Comparison of ENCODE assay signal across 15 mouse cellular contexts in the genomic region with DNA sequence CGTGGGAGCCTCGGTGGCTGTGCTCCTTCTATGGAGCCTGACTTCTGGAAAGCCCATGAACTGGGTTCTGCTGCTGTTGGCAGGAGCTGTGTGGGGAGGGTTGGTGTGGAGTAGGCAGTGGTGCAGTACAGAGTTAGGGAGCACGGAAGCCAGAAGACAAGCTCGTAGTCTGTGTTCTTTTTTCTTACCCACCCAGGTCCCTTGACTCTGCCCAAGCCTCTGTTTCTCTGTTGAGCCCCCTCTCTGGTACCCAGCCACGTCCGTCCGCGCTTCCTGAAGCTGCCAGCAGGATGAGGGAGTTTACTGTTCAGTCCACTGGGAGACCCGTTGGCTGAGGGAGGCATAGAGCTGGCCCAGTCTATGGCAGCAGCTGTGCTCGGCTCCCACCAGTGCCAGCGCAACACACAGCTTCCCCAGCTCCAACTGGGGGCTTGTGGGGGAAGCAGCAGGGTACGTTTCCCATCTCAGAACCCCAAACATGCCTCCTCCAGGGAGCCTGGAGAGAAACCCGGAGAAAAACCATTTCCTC. TPM values are rescaled to one million over a fixed set of nuclear protein-coding genes. Genes with fewer than 3 reads are reported as not detected.
DNase-seq lines count a peak whose midpoint lies in the region; ATAC-seq lines count a peak whose summit lies in the region.
"Had no signal": no experiment of that assay in that cellular context is flagged by ENCODE, and none has a peak within 500 bp of the region (broad histone marks: within the 10 kb centered on the region; RNA-seq: fewer than 3 reads in every experiment).

No protein-coding gene starts in this region.

- no peaks in the 10 kb centered on the region for H3K9me3 ChIP-seq in hindbrain, embryonic 12.5 days (replicated peaks)
- H3K9me3 ChIP-seq in midbrain, embryonic 12.5 days = no peaks in the 10 kb centered on the region
- no peaks in the 10 kb centered on the region for H3K9me3 ChIP-seq in heart, embryonic 10.5 days

- intact Hi-C loops in heart, postnatal 36 days (cut with DNase I) = no loop called here

- no peak overlapping the region for H3K4me3 ChIP-seq in hindbrain, embryonic 12.5 days
- H3K4me3 ChIP-seq in midbrain, embryonic 12.5 days = no peak overlapping the region
- H3K4me3 ChIP-seq in heart, embryonic 10.5 days = no peak overlapping the region

- H3K27ac ChIP-seq in hindbrain, embryonic 12.5 days = peak overlapping the region; percentile 69
- H3K27ac ChIP-seq in midbrain, embryonic 12.5 days (replicated peaks) = peak overlapping the region; percentile 74
- H3K27ac ChIP-seq in heart, embryonic 10.5 days = no peak overlapping the region

- no peak overlapping the region; the same call in 1 of the 2 replicates for H3K9ac ChIP-seq in hindbrain, embryonic 12.5 days
- no peak overlapping the region for H3K9ac ChIP-seq in midbrain, embryonic 12.5 days (replicated peaks)

- H3K4me2 ChIP-seq in hindbrain, embryonic 12.5 days (replicated peaks) = no peak overlapping the region
- no peak overlapping the region for H3K4me2 ChIP-seq in midbrain, embryonic 12.5 days (replicated peaks)

- peak; percentile 15 for DNase-seq in gastrocnemius, adult 18-20 months (ENCODE audit: low spot score)
- DNase-seq in gastrocnemius, adult 8-10 months (ENCODE audit: low spot score in 2 of 2) = no peak
- peak; percentile 55 for DNase-seq in brain, adult 2 months (ENCODE audit: low read depth, low spot score)
- DNase-seq in testis, postnatal 10 days (ENCODE audit: low spot score) = no peak
- no peak for DNase-seq in heart, embryonic 10.5 days (ENCODE audit: low spot score)
- DNase-seq in heart, postnatal 36 days = no peak
- DNase-seq: lung, adult 2 months had no signal

- 51% methylated on average over 13 of the region's 13 CpGs for WGBS in hindbrain, embryonic 12.5 days
- 71% methylated on average over 13 of the region's 13 CpGs for WGBS in midbrain, embryonic 12.5 days
- 72% methylated on average over 13 of the region's 13 CpGs for WGBS in heart, embryonic 10.5 days

- peak; percentile 52; the same call in 1 of the 2 replicates for ATAC-seq in hindbrain, embryonic 12.5 days (ENCODE audit: low FRiP score)
- ATAC-seq in midbrain, embryonic 12.5 days (ENCODE audit: low FRiP score, low read depth) = 0 out of 2 replicates have a peak, but pooled peaks have one; percentile 25
- ATAC-seq: CD4-positive, CD25-positive, alpha-beta regulatory T cell, adult 4 months had no signal

- H3K4me1 ChIP-seq in hindbrain, embryonic 12.5 days = peaks cover 34% of the 10 kb centered on the region
- H3K4me1 ChIP-seq in midbrain, embryonic 12.5 days = peaks cover 19% of the 10 kb centered on the region
- H3K4me1 ChIP-seq in heart, embryonic 10.5 days = peaks cover 23% of the 10 kb centered on the region

- peaks cover 53% of the 10 kb centered on the region for H3K36me3 ChIP-seq in hindbrain, embryonic 12.5 days
- peaks cover 55% of the 10 kb centered on the region for H3K36me3 ChIP-seq in midbrain, embryonic 12.5 days
- peaks cover 59% of the 10 kb centered on the region for H3K36me3 ChIP-seq in heart, embryonic 10.5 days

- H3K27me3 ChIP-seq in hindbrain, embryonic 12.5 days = no peaks in the 10 kb centered on the region
- no peaks in the 10 kb centered on the region for H3K27me3 ChIP-seq in midbrain, embryonic 12.5 days
- H3K27me3 ChIP-seq in heart, embryonic 10.5 days (ENCODE audit: insufficient read depth, poor library complexity, severe bottlenecking) = peaks cover 9% of the 10 kb centered on the region

RNA-seq across cellular contexts. Expression of a gene that starts 7.3 kb away (rescaled TPM):
- not detected for total RNA-seq in gastrocnemius, adult 18-20 months (2021)
- not detected for total RNA-seq in gastrocnemius, adult 8-10 months (2022)
- polyA plus RNA-seq in hindbrain, embryonic 12.5 days (2016; fragmentation: Nextera tagmentation; extraction: Ambion mirVana) = 14.5 and 15.3 TPM in 2 replicates
- polyA plus RNA-seq in midbrain, embryonic 12.5 days (2016; fragmentation: Nextera tagmentation; extraction: Ambion mirVana) = 11.1 and 11.5 TPM in 2 replicates
- polyA plus RNA-seq in heart, embryonic 10.5 days (2016; fragmentation: Nextera tagmentation; extraction: Ambion mirVana) = 0.09 TPM in 1 of 2 replicates, not detected in the other
- total RNA-seq in heart, postnatal 36 days (2021) = not detected
- total RNA-seq: common myeloid progenitor, adult 5-6 weeks; granulocyte monocyte progenitor cell, adult 5-6 weeks; neutrophil, adult 5-6 weeks had no signal
- polyA plus RNA-seq: CD4-positive, CD25-positive, alpha-beta regulatory T cell, adult 4 months; kidney, embryonic 14.5 days; stomach, embryonic 16.5 days had no signal

RNA-seq across cellular contexts. Expression of a gene that starts 17.7 kb away (rescaled TPM):
- total RNA-seq in gastrocnemius, adult 18-20 months (2021) = 10 to 100 TPM; 85.8 to 86.6 TPM
- 100 to 1,000 TPM in 1 of 4 experiments, 10 to 100 TPM in 3; 82.9 to 101 (median 85.3) TPM for total RNA-seq in gastrocnemius, adult 8-10 months (2022)
- polyA plus RNA-seq in hindbrain, embryonic 12.5 days (2016; fragmentation: Nextera tagmentation; extraction: Ambion mirVana) = 233 and 256 TPM in 2 replicates
- polyA plus RNA-seq in midbrain, embryonic 12.5 days (2016; fragmentation: Nextera tagmentation; extraction: Ambion mirVana) = 219 and 220 TPM in 2 replicates
- polyA plus RNA-seq in heart, embryonic 10.5 days (2016; fragmentation: Nextera tagmentation; extraction: Ambion mirVana) = 188 and 218 TPM in 2 replicates
- total RNA-seq in heart, postnatal 36 days (2021) = 100 to 1,000 TPM; 112 to 113 TPM

RNA-seq across cellular contexts. Expression of a gene that starts 17.9 kb away (rescaled TPM):
- total RNA-seq in gastrocnemius, adult 18-20 months (2021) = 10 to 100 TPM; 24.7 to 24.8 TPM
- total RNA-seq in gastrocnemius, adult 8-10 months (2022) = 10 to 100 TPM; 23.6 to 28.9 (median 24.8) TPM
- 128 and 132 TPM in 2 replicates for polyA plus RNA-seq in hindbrain, embryonic 12.5 days (2016; fragmentation: Nextera tagmentation; extraction: Ambion mirVana)
- polyA plus RNA-seq in midbrain, embryonic 12.5 days (2016; fragmentation: Nextera tagmentation; extraction: Ambion mirVana) = 123 and 128 TPM in 2 replicates
- polyA plus RNA-seq in heart, embryonic 10.5 days (2016; fragmentation: Nextera tagmentation; extraction: Ambion mirVana) = 107 and 124 TPM in 2 replicates
- total RNA-seq in heart, postnatal 36 days (2021) = 10 to 100 TPM; 45.5 to 50.1 TPM

RNA-seq across cellular contexts. Expression of a gene that starts 36.4 kb away (rescaled TPM):
- under 1 TPM; 0.34 to 0.55 TPM for total RNA-seq in gastrocnemius, adult 18-20 months (2021)
- total RNA-seq in gastrocnemius, adult 8-10 months (2022) = 1 to 10 TPM in 1 of 4 experiments, under 1 TPM in 3; 0.75 to 1.4 (median 0.85) TPM
- 60.4 and 68.6 TPM in 2 replicates for polyA plus RNA-seq in hindbrain, embryonic 12.5 days (2016; fragmentation: Nextera tagmentation; extraction: Ambion mirVana)
- polyA plus RNA-seq in midbrain, embryonic 12.5 days (2016; fragmentation: Nextera tagmentation; extraction: Ambion mirVana) = 56.9 and 60.9 TPM in 2 replicates
- 12.8 and 16.0 TPM in 2 replicates for polyA plus RNA-seq in heart, embryonic 10.5 days (2016; fragmentation: Nextera tagmentation; extraction: Ambion mirVana)
- 1 to 10 TPM; 2.3 to 3.1 TPM for total RNA-seq in heart, postnatal 36 days (2021)

Comparison
In these comparisons a context has a peak if more than half of its experiments do, and no peak if none do; other contexts are left out.
1. DNase-seq: peak in gastrocnemius, adult 18-20 months (single experiment) and brain, adult 2 months (single experiment); none in gastrocnemius, adult 8-10 months (0 of 2), testis, postnatal 10 days (single experiment), heart, embryonic 10.5 days (single experiment) and heart, postnatal 36 days (0 of 2).